Mouse (Mus musculus) MEL (cell line): ENCODE data around the gene Gorab. TPM values are rescaled to one million over a fixed set of nuclear protein-coding genes. Genes with fewer than 3 reads are reported as not detected.

Experiments
- DNase-seq: peaks from one replicate; pipeline ENCODE4 v3.0.0; 2011; ENCODE audit warnings: low read depth, low spot score
- H3K27ac ChIP-seq: 2 replicates; pipeline ENCODE4 v1.5.1; 2012; ENCODE audit warnings: low read depth, mild to moderate bottlenecking, control low read depth, low read length, moderate library complexity; ENCODE audit not compliant: control insufficient read depth
- H3K27me3 ChIP-seq, 2 experiments: fragments of 150-350 bp in 1 of 2; sonication (generic) in 1 of 2; 2 replicates each; pipeline ENCODE4 v1.6.1; 2012; ENCODE audit warnings: low read length in 2 of 2, mild to moderate bottlenecking in 2 of 2, improper control_type of control experiment in 1 of 2, moderate library complexity in 1 of 2; ENCODE audit not compliant: insufficient read depth in 2 of 2, control insufficient read depth in 1 of 2
- H3K36me3 ChIP-seq, 2 experiments: 2 replicates each; pipeline ENCODE4 v1.6.1; 2012 to 2014; ENCODE audit warnings: low read length in 2 of 2, improper control_type of control experiment in 1 of 2, inconsistent platforms in 1 of 2, mild to moderate bottlenecking in 1 of 2; ENCODE audit not compliant: insufficient read depth in 2 of 2, control insufficient read depth in 1 of 2
- H3K4me1 ChIP-seq, 2 experiments: fragments of 150-350 bp in 1 of 2; sonication (generic) in 1 of 2; 2 replicates each; pipeline ENCODE4 v1.6.1; 2012; ENCODE audit warnings: low read length in 2 of 2, improper control_type of control experiment in 1 of 2, mild to moderate bottlenecking in 1 of 2; ENCODE audit not compliant: insufficient read depth in 2 of 2, control insufficient read depth in 1 of 2
- H3K4me3 ChIP-seq, 2 experiments: fragments of 150-350 bp in 1 of 2; sonication (generic) in 1 of 2; 2 replicates each; pipeline ENCODE4 v1.5.1; 2012; ENCODE audit warnings: low read depth in 2 of 2, low read length in 2 of 2, mild to moderate bottlenecking in 2 of 2, moderate library complexity in 2 of 2, control low read depth in 1 of 2, improper control_type of control experiment in 1 of 2; ENCODE audit not compliant: control insufficient read depth in 1 of 2, insufficient read depth in 1 of 2
- H3K79me2 ChIP-seq: 2 replicates; pipeline ENCODE4 v1.6.1; 2012; ENCODE audit warnings: mild to moderate bottlenecking, low read length, moderate library complexity; ENCODE audit not compliant: control insufficient read depth, poor library complexity, insufficient read depth
- H3K9ac ChIP-seq: 2 replicates; pipeline ENCODE4 v1.6.1; 2012; ENCODE audit warnings: low read depth, mild to moderate bottlenecking, control low read depth, low read length, moderate library complexity; ENCODE audit not compliant: control insufficient read depth, poor library complexity, severe bottlenecking
- H3K9me3 ChIP-seq: fragments of 150-350 bp; sonication (generic); replicated peaks from 2 replicates; pipeline ENCODE4 v1.6.1; 2012; ENCODE audit warnings: mild to moderate bottlenecking, low read length, improper control_type of control experiment, moderate library complexity; ENCODE audit not compliant: insufficient read depth
- CHD1 ChIP-seq: IDR thresholded peaks from 2 replicates; pipeline ENCODE4 v1.6.1; 2012; ENCODE audit warnings: low read depth, mild to moderate bottlenecking, inconsistent platforms, low read length, improper control_type of control experiment
- CTCF ChIP-seq, 3 experiments: IDR thresholded peaks in 2 of 3; conservative IDR thresholded peaks in 1 of 3; 2 replicates each; pipeline ENCODE4 v1.5.1; 2011 to 2012; ENCODE audit warnings: low read length in 3 of 3, low read depth in 2 of 3, mild to moderate bottlenecking in 2 of 3, improper control_type of control experiment in 1 of 3, inconsistent platforms in 1 of 3, mixed read lengths in 1 of 3, moderate library complexity in 1 of 3; ENCODE audit not compliant: control insufficient read depth in 1 of 3, insufficient read depth in 1 of 3, poor library complexity in 1 of 3, severe bottlenecking in 1 of 3
- ETS1 ChIP-seq: IDR thresholded peaks from 2 replicates; pipeline ENCODE4 v1.6.1; 2012; ENCODE audit warnings: low read depth, mild to moderate bottlenecking, inconsistent platforms, low read length, improper control_type of control experiment, moderate library complexity
- GATA1 ChIP-seq: IDR thresholded peaks from 2 replicates; pipeline ENCODE4 v1.6.1; 2011; ENCODE audit warnings: low read depth, low read length, improper control_type of control experiment
- HCFC1 ChIP-seq: IDR thresholded peaks from 2 replicates; pipeline ENCODE4 v1.6.1; 2012; ENCODE audit warnings: low read depth, mild to moderate bottlenecking, inconsistent platforms, low read length, improper control_type of control experiment, moderate library complexity
- JUND ChIP-seq: IDR thresholded peaks from 2 replicates; pipeline ENCODE4 v1.6.1; 2011; ENCODE audit warnings: low read depth, mild to moderate bottlenecking, improper control_type of control experiment, low read length
- KAT2A ChIP-seq: conservative IDR thresholded peaks from 2 replicates; pipeline ENCODE4 v1.6.1; 2012; ENCODE audit warnings: low read depth, low read length, improper control_type of control experiment, inconsistent platforms
- MAFK ChIP-seq: IDR thresholded peaks from 2 replicates; pipeline ENCODE4 v1.6.1; 2011; ENCODE audit warnings: low read depth, mild to moderate bottlenecking, low read length, improper control_type of control experiment, borderline replicate concordance
- MAZ ChIP-seq: IDR thresholded peaks from 2 replicates; pipeline ENCODE4 v1.6.1; 2012; ENCODE audit warnings: low read depth, mild to moderate bottlenecking, inconsistent platforms, low read length, improper control_type of control experiment
- MYB ChIP-seq: IDR thresholded peaks from 2 replicates; pipeline ENCODE4 v1.6.1; 2011; ENCODE audit warnings: mild to moderate bottlenecking, low read depth, low read length, improper control_type of control experiment
- MYC ChIP-seq: IDR thresholded peaks from 2 replicates; pipeline ENCODE4 v1.6.1; 2011; ENCODE audit warnings: low read depth, mild to moderate bottlenecking, low read length, improper control_type of control experiment, moderate library complexity
- NELFE ChIP-seq: IDR thresholded peaks from 2 replicates; pipeline ENCODE4 v1.6.1; 2011; ENCODE audit warnings: low read depth, low read length, improper control_type of control experiment
- NRF1 ChIP-seq: IDR thresholded peaks from 2 replicates; pipeline ENCODE4 v1.6.1; 2014; ENCODE audit warnings: low read depth, mild to moderate bottlenecking, inconsistent platforms, low read length, improper control_type of control experiment, moderate library complexity; ENCODE audit not compliant: poor library complexity, insufficient read depth, severe bottlenecking
- POLR2AphosphoS5 ChIP-seq: IDR thresholded peaks from 2 replicates; pipeline ENCODE4 v1.6.1; 2012; ENCODE audit warnings: low read depth, borderline replicate concordance, mild to moderate bottlenecking, inconsistent platforms, low read length, moderate library complexity, mixed read lengths
- RAD21 ChIP-seq: IDR thresholded peaks from 2 replicates; pipeline ENCODE4 v1.6.1; 2011; ENCODE audit warnings: mild to moderate bottlenecking, low read depth, low read length, improper control_type of control experiment
- RCOR1 ChIP-seq: IDR thresholded peaks from 2 replicates; pipeline ENCODE4 v1.6.1; 2012; ENCODE audit warnings: low read depth, mild to moderate bottlenecking, inconsistent platforms, low read length, improper control_type of control experiment
- SMC3 ChIP-seq: IDR thresholded peaks from 2 replicates; pipeline ENCODE4 v1.6.1; 2011; ENCODE audit warnings: low read depth, low read length, improper control_type of control experiment
- TAL1 ChIP-seq: IDR thresholded peaks from 2 replicates; pipeline ENCODE4 v1.6.1; 2012; ENCODE audit warnings: mild to moderate bottlenecking, inconsistent platforms, low read length, moderate library complexity, mixed read lengths
- UBTF ChIP-seq: IDR thresholded peaks from 2 replicates; pipeline ENCODE4 v1.6.1; 2012; ENCODE audit warnings: low read depth, mild to moderate bottlenecking, inconsistent platforms, low read length, improper control_type of control experiment, moderate library complexity, borderline replicate concordance; ENCODE audit not compliant: insufficient read depth
- USF2 ChIP-seq, 2 experiments: IDR thresholded peaks; 2 replicates each; pipeline ENCODE4 v1.6.1; 2011 to 2012; ENCODE audit warnings: improper control_type of control experiment in 2 of 2, low read length in 2 of 2, borderline replicate concordance in 1 of 2, inconsistent platforms in 1 of 2, low read depth in 1 of 2, mild to moderate bottlenecking in 1 of 2; ENCODE audit not compliant: insufficient read depth in 1 of 2
- ZC3H11A ChIP-seq: IDR thresholded peaks from 2 replicates; pipeline ENCODE4 v1.6.1; 2012; ENCODE audit warnings: low read depth, mild to moderate bottlenecking, inconsistent platforms, low read length, improper control_type of control experiment
- ZKSCAN1 ChIP-seq: IDR thresholded peaks from 2 replicates; pipeline ENCODE4 v1.6.1; 2012; ENCODE audit warnings: low read depth, mild to moderate bottlenecking, inconsistent platforms, low read length, improper control_type of control experiment, moderate library complexity
- ZNF384 ChIP-seq: IDR thresholded peaks from 2 replicates; pipeline ENCODE4 v1.6.1; 2012; ENCODE audit warnings: low read depth, mild to moderate bottlenecking, inconsistent platforms, low read length, improper control_type of control experiment
- polyA plus RNA-seq, 2 experiments: library from polyadenylated mRNA; stranded (reverse) in 1 of 2; unstranded in 1 of 2; fragments of >175 nt in 1 of 2; fragments of >200 nt in 1 of 2; gene quantifications; 2 replicates each; pipeline versions ENCODE4 v1.2.1 to v1.2.4; 2012; ENCODE audit warnings: low replicate concordance in 2 of 2, low read depth in 1 of 2; ENCODE audit not compliant: insufficient read length in 2 of 2, insufficient read depth in 1 of 2, missing spikeins in 1 of 2
- total RNA-seq: library from RNA; depleted of rRNA; stranded (reverse); fragments of 300-350 nt; gene quantifications from 2 replicates; pipeline ENCODE4 v1.2.3, GENCODE M21; 2012

The Gorab gene
- total and polyA plus RNA-seq, 3 experiments = 3.5 to 4.2 TPM; not detected in 1

DNA sequence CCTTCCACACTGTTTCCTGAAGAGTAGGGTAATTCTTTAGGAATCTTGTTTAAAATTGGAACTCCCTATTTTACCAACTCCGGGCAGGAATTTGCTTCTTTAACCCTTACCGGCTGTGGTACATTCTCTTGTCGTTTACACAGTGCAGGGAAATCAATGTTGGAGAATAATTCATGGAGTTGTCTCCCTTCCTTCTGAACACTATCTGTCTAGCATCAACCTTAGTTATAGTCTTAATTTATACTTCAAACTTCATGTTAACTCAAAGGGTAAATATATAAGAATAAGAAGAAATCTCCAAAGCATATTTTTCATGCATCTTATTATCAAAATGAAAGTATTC, 64.3 kb downstream of the Gorab start:
- H3K27ac ChIP-seq = no peak overlapping the region
- DNase-seq = no peak
- no peak overlapping the region for H3K4me3 ChIP-seq
- H3K79me2 ChIP-seq = no peaks in the 10 kb centered on the region
- peaks cover 0 to 5% of the 10 kb centered on the region in 2 experiments; a peak in 1 of 4 replicates for H3K36me3 ChIP-seq
- TF ChIP-seq POLR2AphosphoS5 (no peak), UBTF (no peak), SMC3 (no peak), TAL1 (no peak), USF2 (IDR thresholded peaks at IDR 0.05; ENCODE audit: borderline replicate concordance in 1 of 2, insufficient read depth in 1 of 2, low read depth in 1 of 2, low read length in 2 of 2) (no peak), ETS1 (no peak), MYB (no peak), RAD21 (no peak), CTCF (IDR thresholded peaks at IDR 0.05 in 2 of 3, conservative IDR thresholded peaks at IDR 0.05 in 1 of 3; ENCODE audit: control insufficient read depth in 1 of 3, insufficient read depth in 1 of 3, low read depth in 2 of 3, low read length in 3 of 3, poor library complexity in 1 of 3, severe bottlenecking in 1 of 3) (no peak), KAT2A (no peak), CHD1 (no peak), ZNF384 (no peak)
- H3K9ac ChIP-seq = no peak overlapping the region
- H3K27me3 ChIP-seq = no peaks in the 10 kb centered on the region
- no peaks in the 10 kb centered on the region for H3K9me3 ChIP-seq
- peaks cover 0 to 2% of the 10 kb centered on the region in 2 experiments; a peak in 1 of 4 replicates for H3K4me1 ChIP-seq

DNA sequence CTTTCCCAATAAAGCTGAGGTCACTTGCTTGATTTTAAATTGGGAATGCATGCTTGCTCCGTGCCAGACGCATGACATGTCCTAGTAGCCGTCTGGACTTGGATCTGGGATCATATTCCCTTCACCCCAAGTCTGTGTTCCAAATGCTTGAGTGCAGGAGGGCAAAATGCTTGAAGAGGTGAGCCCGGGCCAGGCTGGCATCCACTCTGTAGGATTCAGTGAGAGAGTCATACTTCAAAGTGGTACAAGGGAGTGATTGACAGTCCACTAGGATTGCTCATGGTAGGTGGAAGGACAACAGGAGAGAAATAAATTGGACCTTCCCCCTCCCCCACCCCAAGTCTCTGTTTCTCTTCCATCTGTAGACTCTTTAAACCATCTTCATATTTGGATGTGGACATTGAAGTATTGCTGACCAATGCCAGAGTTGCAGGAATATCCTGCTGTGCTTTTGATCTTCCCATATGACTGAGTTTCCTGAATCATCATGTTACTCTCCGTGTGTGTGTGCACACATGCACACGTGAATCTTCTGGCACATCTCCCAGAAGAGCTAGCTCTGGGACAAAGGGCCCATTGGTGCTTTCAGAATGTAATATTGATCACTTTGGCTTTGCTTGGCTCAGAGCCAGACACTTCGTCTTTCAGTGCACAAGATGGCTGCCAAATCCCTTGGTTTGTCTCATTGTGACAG, 64.8 kb downstream of the Gorab start:
- Histone ChIP-seq H3K36me3 (peaks cover 0 to 5% of the 10 kb centered on the region in 2 experiments; a peak in 1 of 4 replicates), H3K79me2 (no peaks in the 10 kb centered on the region), H3K4me3 (no peak overlapping the region), H3K27ac (no peak overlapping the region), H3K27me3 (no peaks in the 10 kb centered on the region), H3K9ac (no peak overlapping the region), H3K9me3 (no peaks in the 10 kb centered on the region), H3K4me1 (peaks cover 0 to 2% of the 10 kb centered on the region in 2 experiments; a peak in 1 of 4 replicates)
- TF ChIP-seq MAFK (no peak), NRF1 (no peak), MAZ (no peak), MYC (no peak), JUND (no peak), GATA1 (no peak), NELFE (no peak), SMC3 (no peak), HCFC1 (no peak), ZC3H11A (no peak), RCOR1 (no peak), ZKSCAN1 (no peak), MYB (no peak)
- no peak for DNase-seq
